Mouse (Mus musculus) stomach, embryonic 16.5 days (tissue): ENCODE results near the gene Pcf11. TPM values are rescaled to one million over a fixed set of nuclear protein-coding genes. Genes with fewer than 3 reads are reported as not detected.

Source experiments
- ATAC-seq: fragments of 200-750 bp; cut with Nextera tagmentation; 2 replicates; pipeline ENCODE4 v1.8.0; 2017; ENCODE audit warnings: moderate number of reproducible peaks, moderate TSS enrichment; ENCODE audit not compliant: insufficient read depth, low FRiP score
- H3K27ac ChIP-seq: fragments of 300-500 bp; sonication (generic); 2 replicates; pipeline ENCODE4 v1.5.1; 2014; ENCODE audit warnings: low read length
- H3K27me3 ChIP-seq: fragments of 300-500 bp; sonication (generic); 2 replicates; pipeline ENCODE4 v1.6.1; 2014; ENCODE audit warnings: low read length, control low read depth, mixed read lengths; ENCODE audit not compliant: control insufficient read depth, insufficient read depth
- H3K36me3 ChIP-seq: fragments of 300-500 bp; sonication (generic); 2 replicates; pipeline ENCODE4 v1.6.1; 2014; ENCODE audit warnings: low read length; ENCODE audit not compliant: control insufficient read depth, insufficient read depth
- H3K4me1 ChIP-seq: fragments of 300-500 bp; sonication (generic); 2 replicates; pipeline ENCODE4 v1.6.1; 2014; ENCODE audit warnings: low read length, control low read depth, mixed read lengths; ENCODE audit not compliant: control insufficient read depth, insufficient read depth
- H3K4me2 ChIP-seq: fragments of 300-500 bp; sonication (generic); 2 replicates; pipeline ENCODE4 v1.6.1; 2014; ENCODE audit warnings: low read depth, low read length, mixed read lengths
- H3K4me3 ChIP-seq: fragments of 300-500 bp; sonication (generic); replicated peaks from 2 replicates; pipeline ENCODE4 v1.5.1; 2014; ENCODE audit warnings: mild to moderate bottlenecking, low read length
- H3K9ac ChIP-seq: fragments of 300-500 bp; sonication (generic); 2 replicates; pipeline ENCODE4 v1.6.1; 2014; ENCODE audit warnings: low read length
- H3K9me3 ChIP-seq: fragments of 300-500 bp; sonication (generic); replicated peaks from 2 replicates; pipeline ENCODE4 v1.6.1; 2016; ENCODE audit warnings: low read length, control low read depth; ENCODE audit not compliant: control insufficient read depth
- WGBS: fragments of 180-500 bp; shearing (Covaris S2); extraction: QIAGEN DNeasy Blood & Tissue Kit; methylation state at CpG from one replicate; pipeline ENCODE4 v1.1.7; 2014; 5-methylcytosine and 5-hydroxymethylcytosine counted together
- polyA plus RNA-seq: library from polyadenylated mRNA; unstranded; fragments of >200 nt; fragmentation: Nextera tagmentation; extraction: Ambion mirVana; gene quantifications from 2 replicates; pipeline ENCODE4 v1.2.1, GENCODE M21; 2015

Pcf11 gene
- polyA plus RNA-seq, 1 experiment from 2014 or later = 21.2 TPM

DNA sequence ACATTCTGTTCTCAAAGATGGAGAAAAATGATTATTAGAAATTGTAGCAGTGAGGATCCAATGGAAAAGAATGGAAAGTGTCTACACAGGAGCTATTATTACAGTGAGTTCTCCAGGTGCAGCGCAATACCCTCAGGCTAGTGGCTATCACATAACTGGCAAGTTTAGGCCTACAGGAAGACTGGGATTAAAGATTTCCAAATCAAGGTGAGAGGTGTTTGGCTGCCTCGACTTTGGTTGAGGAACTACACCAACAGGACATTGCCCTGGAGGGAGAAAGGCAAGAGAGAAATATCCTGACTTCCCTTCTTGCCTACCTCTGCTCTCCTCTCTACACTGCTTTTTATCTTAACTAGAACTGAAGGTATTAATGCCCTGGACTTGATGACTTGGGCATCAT, 19.4 kb upstream of the Pcf11 start:
- Histone ChIP-seq H3K27me3 (no peaks in the 10 kb centered on the region), H3K27ac (no peak overlapping the region), H3K4me2 (no peak overlapping the region), H3K36me3 (no peaks in the 10 kb centered on the region), H3K9ac (no peak overlapping the region), H3K9me3 (no peaks in the 10 kb centered on the region), H3K4me3 (no peak overlapping the region), H3K4me1 (no peaks in the 10 kb centered on the region)
- WGBS = 81% methylated on average over 2 of the region's 2 CpGs
- ATAC-seq = no peak

DNA sequence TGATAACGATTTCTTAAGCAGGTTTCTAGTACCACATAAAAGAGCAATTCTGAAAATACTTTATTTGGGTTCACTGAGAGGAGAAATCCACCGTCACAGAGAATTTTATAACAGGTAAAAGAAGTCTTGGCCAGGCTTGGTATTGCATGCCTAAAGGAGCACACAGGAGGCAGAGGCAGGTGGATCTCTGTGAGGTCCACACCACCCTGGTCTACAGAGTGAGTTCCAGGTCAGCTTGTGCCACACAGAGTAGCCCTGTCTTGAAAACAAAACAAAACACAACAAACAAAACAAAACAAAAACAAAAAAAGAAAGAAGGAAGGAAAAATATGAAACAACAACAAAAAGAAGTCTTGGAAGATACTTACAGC, 18.6 kb upstream of the Pcf11 start:
- H3K4me3 ChIP-seq = no peak overlapping the region
- H3K27ac ChIP-seq = no peak overlapping the region
- no peaks in the 10 kb centered on the region for H3K4me1 ChIP-seq
- H3K9me3 ChIP-seq = no peaks in the 10 kb centered on the region
- no peaks in the 10 kb centered on the region for H3K27me3 ChIP-seq
- 67% methylated on average over 2 of the region's 2 CpGs for WGBS
- no peaks in the 10 kb centered on the region for H3K36me3 ChIP-seq
- no peak for ATAC-seq
- no peak overlapping the region for H3K4me2 ChIP-seq
- H3K9ac ChIP-seq = no peak overlapping the region

- Histone ChIP-seq H3K9ac (no peak overlapping the region), H3K27me3 (no peaks in the 10 kb centered on the region), H3K4me1 (no peaks in the 10 kb centered on the region), H3K27ac (no peak overlapping the region), H3K36me3 (no peaks in the 10 kb centered on the region), H3K4me3 (no peak overlapping the region), H3K9me3 (no peaks in the 10 kb centered on the region), H3K4me2 (no peak overlapping the region)
- no peak for ATAC-seq
- 55% methylated on average over 5 of the region's 5 CpGs for WGBS
Observed at GRCm38 (mm10) chr7:92687556-92688298, 18.0 kb upstream of the Pcf11 start.

DNA sequence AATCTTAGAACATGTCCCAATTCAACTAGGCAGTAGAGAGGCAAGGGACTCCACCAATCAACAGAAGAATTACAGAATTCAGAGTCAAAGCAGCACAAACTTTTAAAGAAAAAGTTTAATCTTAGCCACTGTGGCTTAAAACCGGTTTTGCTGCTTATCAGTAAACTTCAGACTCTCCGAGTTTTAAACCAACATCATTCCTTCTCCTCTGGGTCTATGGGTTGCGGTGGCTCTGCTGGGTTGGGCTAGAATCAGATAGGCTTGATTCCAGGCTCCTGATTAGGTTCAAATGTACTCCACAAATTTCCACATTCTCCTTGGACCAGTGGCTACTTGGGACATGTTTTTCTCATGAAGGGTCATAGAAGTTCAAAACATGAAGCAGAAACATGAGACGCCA, 7.6 kb upstream of the Pcf11 start:
- H3K27ac ChIP-seq = no peak overlapping the region
- H3K4me1 ChIP-seq = no peaks in the 10 kb centered on the region
- WGBS = 58% methylated on average over 4 of the region's 4 CpGs
- no peak overlapping the region for H3K4me2 ChIP-seq
- no peaks in the 10 kb centered on the region for H3K36me3 ChIP-seq
- no peak overlapping the region for H3K9ac ChIP-seq
- ATAC-seq = no peak
- H3K4me3 ChIP-seq = no peak overlapping the region
- no peaks in the 10 kb centered on the region for H3K27me3 ChIP-seq
- H3K9me3 ChIP-seq = no peaks in the 10 kb centered on the region

GRCm38 (mm10) chr7:92675131-92675530, 5.4 kb upstream of the Pcf11 start:
- H3K36me3 ChIP-seq = no peaks in the 10 kb centered on the region
- H3K4me1 ChIP-seq = peaks cover 3% of the 10 kb centered on the region; the same call in 1 of the 2 replicates
- ATAC-seq = no peak
- no peak overlapping the region for H3K9ac ChIP-seq
- no peak overlapping the region for H3K27ac ChIP-seq
- no peak overlapping the region for H3K4me2 ChIP-seq
- H3K9me3 ChIP-seq = no peaks in the 10 kb centered on the region
- no peaks in the 10 kb centered on the region for H3K27me3 ChIP-seq
- WGBS = 70% methylated on average over 3 of the region's 3 CpGs
- H3K4me3 ChIP-seq = no peak overlapping the region

DNA sequence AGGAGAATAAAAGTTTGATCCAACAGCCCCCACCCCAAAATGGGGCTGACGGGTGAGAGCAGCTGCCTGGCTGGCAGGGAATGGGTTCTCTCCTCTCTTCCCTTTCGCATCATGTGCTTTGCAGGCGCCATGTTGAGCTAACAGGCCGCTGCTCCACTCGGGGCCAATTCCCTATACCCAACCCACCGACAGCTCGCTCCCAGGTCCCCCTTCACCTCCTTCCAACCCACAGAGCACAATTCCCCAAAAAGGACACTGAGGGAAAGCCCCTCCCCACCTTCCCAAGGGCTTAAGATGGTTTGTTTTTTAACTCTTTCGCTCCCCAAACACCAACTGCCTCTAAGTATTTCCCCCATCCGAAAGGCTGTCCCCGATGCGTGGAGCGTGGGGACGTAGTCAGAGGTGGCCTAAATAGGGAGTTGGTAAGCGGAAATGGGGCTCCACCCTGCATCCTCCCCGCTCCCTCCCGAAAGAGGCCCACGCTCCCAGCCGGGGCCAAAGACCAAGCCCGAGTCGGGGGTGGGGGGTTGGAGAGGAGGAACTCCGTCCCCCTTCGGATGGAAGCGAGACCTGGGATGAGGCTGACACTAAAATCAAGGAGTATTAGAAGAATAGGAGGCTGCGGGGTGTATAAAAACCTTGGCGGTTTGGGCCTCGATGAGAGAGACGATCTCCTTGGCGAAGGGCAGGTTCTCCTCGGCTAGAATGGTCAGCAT, 785 bp downstream of the Pcf11 start:
- Histone ChIP-seq H3K36me3 (no peaks in the 10 kb centered on the region), H3K4me3 (peak overlapping the region; percentile 100), H3K27ac (peak overlapping the region; percentile 99), H3K9ac (peak overlapping the region; percentile 98), H3K4me1 (peaks cover 15% of the 10 kb centered on the region), H3K9me3 (no peaks in the 10 kb centered on the region), H3K27me3 (no peaks in the 10 kb centered on the region), H3K4me2 (peak overlapping the region; percentile 72)
- ATAC-seq = no peak
- WGBS = 0% methylated on average over 29 of the region's 29 CpGs

GRCm38 (mm10) chr7:92666274-92666820, 3.4 kb downstream of the Pcf11 start:
- peak overlapping the region; percentile 44; the same call in 1 of the 2 replicates for H3K9ac ChIP-seq
- H3K36me3 ChIP-seq = peaks cover 6% of the 10 kb centered on the region
- peak overlapping the region; percentile 100 for H3K4me3 ChIP-seq
- peak overlapping the region; percentile 72 for H3K4me2 ChIP-seq
- no peak for ATAC-seq
- 66% methylated on average over 7 of the region's 7 CpGs for WGBS
- H3K27ac ChIP-seq = peak overlapping the region; percentile 46
- no peaks in the 10 kb centered on the region for H3K9me3 ChIP-seq
- peaks cover 15% of the 10 kb centered on the region for H3K4me1 ChIP-seq
- H3K27me3 ChIP-seq = no peaks in the 10 kb centered on the region

- Histone ChIP-seq H3K9me3 (no peaks in the 10 kb centered on the region), H3K36me3 (peaks cover 42% of the 10 kb centered on the region), H3K27ac (no peak overlapping the region), H3K4me1 (0 out of 2 replicates have a peak, but pooled peaks cover 3% of the 10 kb centered on the region), H3K27me3 (no peaks in the 10 kb centered on the region), H3K9ac (no peak overlapping the region), H3K4me2 (no peak overlapping the region), H3K4me3 (no peak overlapping the region)
- ATAC-seq = no peak
- WGBS = 97% methylated on average over 5 of the region's 5 CpGs
Observed at GRCm38 (mm10) chr7:92658050-92658449, 11.7 kb downstream of the Pcf11 start.

- WGBS = 83% methylated on average over 2 of the region's 2 CpGs
- Histone ChIP-seq H3K4me2 (no peak overlapping the region), H3K9me3 (no peaks in the 10 kb centered on the region), H3K9ac (no peak overlapping the region), H3K4me3 (no peak overlapping the region), H3K36me3 (peaks cover 39% of the 10 kb centered on the region), H3K27me3 (no peaks in the 10 kb centered on the region), H3K4me1 (0 out of 2 replicates have a peak, but pooled peaks cover 3% of the 10 kb centered on the region), H3K27ac (no peak overlapping the region)
- no peak for ATAC-seq
Observed at GRCm38 (mm10) chr7:92656386-92656785, 13.3 kb downstream of the Pcf11 start.
